Mouse (Mus musculus) heart, adult 2 months (tissue): Measurements from ENCODE around the gene Slc6a9.

Experiments used
- CTCF ChIP-seq: fragments of 200-600 bp; IDR thresholded peaks from 2 replicates; pipeline ENCODE4 v1.8.1; 2022; ENCODE audit warnings: antibody characterized with exemption, mild to moderate bottlenecking, moderate library complexity
- EP300 ChIP-seq: fragments of 200-500 bp; IDR thresholded peaks from 2 replicates; pipeline ENCODE4 v1.6.1; 2011; ENCODE audit warnings: low read depth, low read length, control low read depth; ENCODE audit not compliant: insufficient read depth
- POLR2A ChIP-seq: fragments of 200-500 bp; IDR thresholded peaks from 2 replicates; pipeline ENCODE4 v1.6.1; 2011; ENCODE audit warnings: mild to moderate bottlenecking, low read depth, low read length, control low read depth; ENCODE audit not compliant: insufficient read depth

- TF ChIP-seq POLR2A = no peak
- TF ChIP-seq CTCF = no peak
- peak; percentile 76; the same call in 1 of the 2 replicates for TF ChIP-seq EP300
Measured at GRCm38 (mm10) chr4:117788308-117788707, 46.0 kb upstream of the Slc6a9 start.
